Mouse (Mus musculus) cerebellum, postnatal 14 days (tissue): ENCODE data around the gene Ddx54.

Source experiments
- DNase-seq, 2 experiments: peaks; one replicate each; pipeline ENCODE4 v3.0.0; 2021; ENCODE audit warnings: mixed read lengths in 2 of 2

Gene Ddx54

GRCm38 (mm10) chr5:120612822-120613604 is 474 bp downstream of the Ddx54 start:
- DNase-seq, result peak; percentile 100

GRCm38 (mm10) chr5:120615903-120616302 is 3.4 kb downstream of the Ddx54 start:
- DNase-seq, result peak in 1 of 2 experiments; percentile 83

- no peak for DNase-seq
Measured at GRCm38 (mm10) chr5:120618778-120619177, 6.2 kb downstream of the Ddx54 start.

- peak; percentile 82 to 92 for DNase-seq
Measured at GRCm38 (mm10) chr5:120619201-120619600, 6.7 kb downstream of the Ddx54 start.

GRCm38 (mm10) chr5:120620375-120621077 is 8.0 kb downstream of the Ddx54 start:
- DNase-seq, result peak; percentile 93

- no peak for DNase-seq
Measured at GRCm38 (mm10) chr5:120621078-120621765, 8.7 kb downstream of the Ddx54 start.

GRCm38 (mm10) chr5:120621846-120622197 is 9.3 kb downstream of the Ddx54 start:
- peak in 1 of 2 experiments; percentile 32 for DNase-seq

- DNase-seq, result peak in 1 of 2 experiments; percentile 17
Measured at GRCm38 (mm10) chr5:120622198-120622851, 9.8 kb downstream of the Ddx54 start.

- peak; percentile 59 to 72 for DNase-seq
Measured at GRCm38 (mm10) chr5:120624427-120624826, 11.9 kb downstream of the Ddx54 start.

GRCm38 (mm10) chr5:120626399-120626798 is 13.9 kb downstream of the Ddx54 start:
- DNase-seq, result peak in 1 of 2 experiments; percentile 38

GRCm38 (mm10) chr5:120627515-120628300 is 15.2 kb downstream of the Ddx54 start:
- DNase-seq, result no peak

GRCm38 (mm10) chr5:120628624-120629023 is 16.1 kb downstream of the Ddx54 start:
- peak in 1 of 2 experiments; percentile 71 for DNase-seq

GRCm38 (mm10) chr5:120631128-120631527 is 18.6 kb downstream of the Ddx54 start:
- DNase-seq, result no peak

- DNase-seq, result no peak
Measured at GRCm38 (mm10) chr5:120631892-120632291, 19.4 kb downstream of the Ddx54 start.

GRCm38 (mm10) chr5:120634131-120634530 is 21.6 kb downstream of the Ddx54 start, which contains the start of gene Cfap73:
TSS of gene Cfap73 (minus strand) at chr5:120634235.
- DNase-seq, result no peak

GRCm38 (mm10) chr5:120634860-120635259 is 22.3 kb downstream of the Ddx54 start:
- DNase-seq, result no peak

GRCm38 (mm10) chr5:120635633-120636032 is 23.1 kb downstream of the Ddx54 start:
- no peak for DNase-seq

- no peak for DNase-seq
Measured at GRCm38 (mm10) chr5:120640094-120640493, 27.6 kb downstream of the Ddx54 start.

GRCm38 (mm10) chr5:120643365-120644085 is 31.0 kb downstream of the Ddx54 start:
- DNase-seq, result peak; percentile 83 to 84

GRCm38 (mm10) chr5:120644227-120644626 is 31.7 kb downstream of the Ddx54 start:
- no peak for DNase-seq

GRCm38 (mm10) chr5:120645851-120646250 is 33.3 kb downstream of the Ddx54 start:
- peak; percentile 66 to 70 for DNase-seq
